Mouse (Mus musculus) heart, embryonic 16.5 days (tissue): ENCODE data around the gene Zfp235. TPM values are rescaled to one million over a fixed set of nuclear protein-coding genes. Genes with fewer than 3 reads are reported as not detected.
A peak's percentile ranks its signal among the peaks of the same experiment; 100 is the strongest.

ENCODE experiments used
- ATAC-seq: fragments of 200-750 bp; cut with Nextera tagmentation; replicated peaks from 2 replicates; pipeline ENCODE4 v1.8.0; 2017; ENCODE audit warnings: moderate number of reproducible peaks; ENCODE audit not compliant: insufficient read depth, low FRiP score; ENCODE audit errors: extremely low read depth
- H3K27ac ChIP-seq: fragments of 300-500 bp; sonication (generic); 2 replicates; pipeline ENCODE4 v1.5.1; 2014; ENCODE audit warnings: mild to moderate bottlenecking, low read length, control low read depth, moderate library complexity
- H3K27me3 ChIP-seq: fragments of 300-500 bp; sonication (generic); 2 replicates; pipeline ENCODE4 v1.6.1; 2014; ENCODE audit warnings: low read length, mixed read lengths; ENCODE audit not compliant: control insufficient read depth, insufficient read depth
- H3K36me3 ChIP-seq: fragments of 300-500 bp; sonication (generic); 2 replicates; pipeline ENCODE4 v1.6.1; 2014; ENCODE audit not compliant: control insufficient read depth, insufficient read depth
- H3K4me1 ChIP-seq: fragments of 300-500 bp; sonication (generic); 2 replicates; pipeline ENCODE4 v1.6.1; 2014; ENCODE audit warnings: low read length, mixed read lengths; ENCODE audit not compliant: control insufficient read depth, insufficient read depth
- H3K4me2 ChIP-seq: fragments of 300-500 bp; sonication (generic); 2 replicates; pipeline ENCODE4 v1.6.1; 2014; ENCODE audit warnings: low read depth, mild to moderate bottlenecking, control low read depth, low read length
- H3K4me3 ChIP-seq: fragments of 300-500 bp; sonication (generic); 2 replicates; pipeline ENCODE4 v1.5.1; 2014; ENCODE audit warnings: mild to moderate bottlenecking, control low read depth, low read length
- H3K9ac ChIP-seq: fragments of 300-500 bp; sonication (generic); 2 replicates; pipeline ENCODE4 v1.6.1; 2014; ENCODE audit warnings: low read length, control low read depth
- H3K9me3 ChIP-seq: fragments of 300-500 bp; sonication (generic); replicated peaks from 2 replicates; pipeline ENCODE4 v1.6.1; 2016; ENCODE audit warnings: low read length; ENCODE audit not compliant: control insufficient read depth
- WGBS: fragments of 180-500 bp; shearing (Covaris S2); extraction: QIAGEN DNeasy Blood & Tissue Kit; methylation state at CpG from one replicate; pipeline ENCODE4 v1.1.7; 2014; 5-methylcytosine and 5-hydroxymethylcytosine counted together
- polyA plus RNA-seq: library from polyadenylated mRNA; unstranded; fragments of >200 nt; fragmentation: Nextera tagmentation; extraction: Ambion mirVana; gene quantifications from 2 replicates; pipeline ENCODE4 v1.2.1, GENCODE M21; 2015

Gene Zfp235
- polyA plus RNA-seq, result 8.7 and 9.4 TPM in 2 replicates

DNA sequence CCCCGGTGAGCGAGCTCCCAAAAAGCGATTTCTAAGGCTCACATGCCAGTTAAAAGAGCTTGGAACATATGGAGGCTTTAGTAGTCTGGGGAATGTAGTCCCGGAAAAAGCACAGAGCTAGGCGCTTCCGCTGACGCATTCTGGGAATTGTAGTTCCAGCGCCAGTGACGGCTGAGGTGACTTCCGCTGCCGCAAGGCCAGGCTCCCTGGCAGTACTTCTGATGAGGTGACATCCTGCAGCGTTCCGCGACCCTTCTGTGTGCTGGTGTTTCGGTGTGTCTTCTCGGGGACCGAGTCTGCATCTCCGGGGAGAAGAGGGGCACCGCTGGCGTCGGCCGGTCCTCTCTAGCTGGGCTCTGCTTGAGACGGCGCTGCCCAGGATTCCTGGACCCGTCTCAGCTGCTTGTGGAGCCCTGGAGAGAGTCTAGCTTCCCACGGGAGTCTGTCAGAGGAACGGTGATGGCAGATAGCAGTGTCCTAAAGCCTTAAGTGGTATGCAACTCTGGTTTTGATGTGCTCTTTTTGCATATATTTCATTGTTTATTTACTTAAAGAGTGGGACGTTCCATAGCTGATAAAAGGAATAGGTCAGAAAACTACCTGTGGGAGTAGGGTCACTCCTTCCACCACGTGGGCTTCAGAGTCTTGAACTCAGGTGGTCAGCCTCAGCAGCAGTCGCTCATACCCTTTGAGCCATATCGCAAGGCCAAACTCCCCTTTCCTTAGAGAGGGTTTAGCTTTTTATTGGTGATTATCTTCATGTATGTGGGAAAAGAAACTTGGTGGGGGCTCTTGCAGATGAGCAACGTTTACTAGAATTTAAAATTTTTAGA is at the start of gene Zfp235:
TSS of gene Zfp235 (plus strand) at position 174 of the 833 bp plus-strand sequence.
- WGBS, result 3% methylated on average over 32 of the region's 32 CpGs
- peak within 1 kb of the TSS; percentile 36; the same call in 1 of the 2 replicates for H3K27ac ChIP-seq

DNA sequence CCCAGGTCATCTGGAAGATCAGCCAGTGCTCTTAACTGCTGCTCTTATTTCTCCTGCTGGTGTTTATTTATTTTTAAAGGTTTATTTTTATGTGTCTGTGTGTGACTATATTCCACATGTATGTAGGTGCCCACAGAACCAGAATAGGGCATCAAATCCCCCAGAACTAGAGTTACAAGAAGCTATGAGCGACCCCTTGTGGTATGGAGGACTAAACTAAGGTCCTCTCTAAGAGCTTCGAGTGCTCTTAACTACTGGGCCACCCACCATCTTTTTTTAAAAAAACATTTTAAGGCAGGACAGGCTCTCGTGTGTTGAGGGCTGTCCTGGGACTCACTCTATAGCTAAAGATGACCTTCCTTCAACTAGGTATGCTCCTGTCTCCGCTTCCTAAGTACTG is 47.1 kb upstream of the Zfp235 start:
- 92% methylated on average over 4 of the region's 4 CpGs for WGBS
- Histone ChIP-seq H3K36me3 (peaks cover 8% of the 10 kb centered on the region), H3K4me3 (no peak overlapping the region), H3K27me3 (no peaks in the 10 kb centered on the region), H3K4me2 (no peak overlapping the region), H3K27ac (no peak overlapping the region), H3K4me1 (peaks cover 10% of the 10 kb centered on the region), H3K9me3 (no peaks in the 10 kb centered on the region), H3K9ac (no peak overlapping the region)
- ATAC-seq, result no peak

More for the DNA sequence above, at the start of gene Zfp235:
- ATAC-seq, result peak; percentile 98
- H3K36me3 ChIP-seq, result peaks cover 26% of the 10 kb centered on the region
- peak within 1 kb of the TSS; percentile 84 for H3K9ac ChIP-seq
- peaks cover 9% of the 10 kb centered on the region for H3K4me1 ChIP-seq
- peak within 1 kb of the TSS; percentile 95 for H3K4me2 ChIP-seq
- H3K27me3 ChIP-seq, result no peaks in the 10 kb centered on the region
- no peaks in the 10 kb centered on the region for H3K9me3 ChIP-seq
- H3K4me3 ChIP-seq, result peak within 1 kb of the TSS; percentile 87

DNA sequence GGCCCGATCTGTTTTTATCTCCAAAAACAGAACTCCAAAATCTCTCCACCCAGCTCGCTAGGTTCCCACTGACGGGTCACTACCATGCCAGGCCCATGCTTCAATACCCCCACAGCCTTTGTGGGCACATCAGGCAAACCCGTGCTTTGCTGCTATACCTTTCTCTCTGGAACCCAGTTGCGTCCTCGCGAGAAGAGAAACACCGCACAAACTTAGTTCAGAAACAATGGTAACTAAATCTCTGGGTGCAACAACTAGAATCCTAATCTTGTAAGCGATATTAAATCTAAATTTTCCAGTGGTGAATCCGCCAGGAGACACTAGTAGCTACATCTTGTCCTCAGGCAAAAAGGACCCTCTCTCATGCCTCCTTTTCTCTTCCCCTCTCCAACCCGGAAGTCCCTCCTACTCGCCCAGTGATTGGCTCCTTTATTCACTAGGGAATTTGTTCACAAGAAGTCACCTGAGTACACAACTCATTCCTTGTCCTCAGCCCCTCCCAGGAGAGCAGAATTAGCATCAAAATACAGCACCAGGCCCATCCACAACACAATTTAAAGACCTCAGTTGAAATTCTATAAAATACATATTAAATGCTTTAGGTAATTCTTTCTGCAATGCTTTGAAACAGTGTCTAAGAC is 46.4 kb upstream of the Zfp235 start:
- Histone ChIP-seq H3K9ac (no peak overlapping the region), H3K9me3 (no peaks in the 10 kb centered on the region), H3K4me2 (no peak overlapping the region), H3K27me3 (no peaks in the 10 kb centered on the region), H3K27ac (no peak overlapping the region), H3K4me1 (peaks cover 8% of the 10 kb centered on the region), H3K4me3 (no peak overlapping the region), H3K36me3 (peaks cover 8% of the 10 kb centered on the region)
- 96% methylated on average over 12 of the region's 12 CpGs for WGBS
- ATAC-seq, result no peak

DNA sequence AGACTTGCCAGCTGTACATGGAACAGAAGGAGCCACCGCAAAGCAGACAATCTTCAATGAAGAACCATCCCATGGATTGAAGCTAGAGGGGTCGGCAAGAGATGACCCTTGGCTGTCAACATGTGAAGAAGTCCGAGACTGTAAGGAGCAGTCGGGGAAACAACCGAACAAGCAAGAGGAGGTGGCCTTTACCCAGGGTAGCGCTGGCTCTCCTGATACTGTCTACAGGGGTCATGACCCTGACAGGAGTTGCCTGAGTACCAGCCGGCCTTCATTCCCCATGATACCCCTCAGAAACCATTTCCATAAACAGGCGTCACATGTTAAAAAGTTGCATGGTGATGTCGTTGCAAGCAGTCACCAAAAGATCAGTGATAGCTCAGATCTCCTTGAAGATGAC is 29.6 kb upstream of the Zfp235 start:
- Histone ChIP-seq H3K36me3 (peaks cover 97% of the 10 kb centered on the region), H3K27ac (no peak overlapping the region), H3K4me2 (no peak overlapping the region), H3K9ac (no peak overlapping the region), H3K4me3 (no peak overlapping the region), H3K9me3 (peaks cover 84% of the 10 kb centered on the region), H3K4me1 (no peaks in the 10 kb centered on the region), H3K27me3 (no peaks in the 10 kb centered on the region)
- no peak for ATAC-seq
- 93% methylated on average over 9 of the region's 9 CpGs for WGBS

DNA sequence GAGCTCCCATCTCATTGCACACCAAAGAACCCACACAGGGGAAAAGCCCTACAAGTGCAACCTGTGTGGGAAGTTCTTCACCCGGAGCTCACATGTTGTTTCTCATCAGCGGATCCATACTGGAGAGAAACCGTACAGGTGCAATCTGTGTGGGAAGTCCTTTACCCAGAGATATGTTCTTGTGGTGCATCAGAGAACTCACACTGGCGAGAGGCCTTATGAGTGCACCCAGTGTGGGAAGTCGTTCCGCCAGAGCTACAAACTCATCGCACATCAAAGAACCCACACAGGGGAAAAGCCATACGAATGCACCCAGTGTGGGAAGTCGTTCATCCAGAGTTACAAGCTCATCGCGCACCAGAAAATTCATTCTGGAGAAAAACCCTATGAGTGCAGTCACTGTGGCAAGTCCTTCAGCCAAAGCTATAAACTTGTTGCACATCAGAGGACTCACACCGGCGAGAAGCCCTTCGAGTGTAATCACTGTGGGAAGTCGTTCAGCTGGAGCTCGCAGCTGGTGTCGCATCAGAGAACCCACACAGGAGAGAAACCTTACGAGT is 28.7 kb upstream of the Zfp235 start:
- H3K9ac ChIP-seq, result no peak overlapping the region
- peaks cover 83% of the 10 kb centered on the region for H3K9me3 ChIP-seq
- no peak for ATAC-seq
- 94% methylated on average over 18 of the region's 18 CpGs for WGBS
- H3K36me3 ChIP-seq, result peaks cover 89% of the 10 kb centered on the region
- H3K4me1 ChIP-seq, result no peaks in the 10 kb centered on the region
- H3K27me3 ChIP-seq, result no peaks in the 10 kb centered on the region
- H3K4me3 ChIP-seq, result no peak overlapping the region
- H3K4me2 ChIP-seq, result no peak overlapping the region
- H3K27ac ChIP-seq, result no peak overlapping the region

DNA sequence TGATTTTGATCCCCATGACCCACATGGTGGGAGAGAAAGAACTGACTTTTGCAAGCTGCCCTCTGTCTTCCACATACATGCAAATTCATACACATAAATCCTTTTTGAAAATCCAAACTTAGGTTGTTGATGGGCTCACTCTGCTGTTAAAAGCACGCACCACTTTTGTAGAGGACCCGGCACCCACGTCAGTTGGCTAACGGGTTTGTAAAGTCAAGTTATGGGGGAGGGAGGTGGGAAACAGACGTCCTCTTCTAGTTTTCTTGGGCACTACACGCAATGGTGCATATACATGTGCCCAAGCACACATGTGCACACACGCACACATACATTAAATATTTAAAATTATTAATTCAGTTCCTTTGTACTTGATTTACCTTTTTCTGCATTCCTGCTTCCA is 23.1 kb upstream of the Zfp235 start:
- H3K9me3 ChIP-seq, result peaks cover 35% of the 10 kb centered on the region
- 91% methylated on average over 7 of the region's 7 CpGs for WGBS
- peaks cover 6% of the 10 kb centered on the region for H3K4me1 ChIP-seq
- ATAC-seq, result no peak
- H3K27ac ChIP-seq, result no peak overlapping the region
- H3K36me3 ChIP-seq, result peaks cover 33% of the 10 kb centered on the region
- H3K27me3 ChIP-seq, result no peaks in the 10 kb centered on the region
- no peak overlapping the region for H3K4me2 ChIP-seq
- no peak overlapping the region for H3K9ac ChIP-seq
- H3K4me3 ChIP-seq, result no peak overlapping the region

DNA sequence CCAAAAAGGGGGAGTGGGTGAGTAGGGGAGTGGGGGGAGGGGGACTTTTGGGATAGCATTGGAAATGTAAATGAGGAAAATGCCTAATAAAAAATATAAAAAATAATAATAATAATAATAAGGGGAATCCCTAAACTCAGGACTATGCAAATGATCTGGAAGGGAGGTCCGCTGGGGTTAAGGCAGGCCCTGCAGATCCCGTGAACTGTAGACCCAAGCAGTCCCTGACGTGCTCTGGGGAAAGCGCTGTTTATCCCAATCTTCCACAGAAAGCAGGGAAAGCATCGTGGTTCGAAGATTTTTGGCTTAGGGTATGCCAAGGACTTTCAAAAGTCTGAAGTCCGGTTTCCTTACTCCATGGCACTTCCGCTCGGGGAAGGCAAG is 22.2 kb upstream of the Zfp235 start:
- peak; percentile 13; the same call in 1 of the 2 replicates for ATAC-seq
- peak overlapping the region; percentile 86 for H3K9ac ChIP-seq
- peak overlapping the region; percentile 95 for H3K4me2 ChIP-seq
- H3K4me1 ChIP-seq, result peaks cover 6% of the 10 kb centered on the region
- peaks cover 23% of the 10 kb centered on the region for H3K36me3 ChIP-seq
- WGBS, result 7% methylated on average over 9 of the region's 9 CpGs
- no peaks in the 10 kb centered on the region for H3K27me3 ChIP-seq
- H3K9me3 ChIP-seq, result peaks cover 26% of the 10 kb centered on the region
- peak overlapping the region; percentile 70 for H3K27ac ChIP-seq
- H3K4me3 ChIP-seq, result peak overlapping the region; percentile 73

DNA sequence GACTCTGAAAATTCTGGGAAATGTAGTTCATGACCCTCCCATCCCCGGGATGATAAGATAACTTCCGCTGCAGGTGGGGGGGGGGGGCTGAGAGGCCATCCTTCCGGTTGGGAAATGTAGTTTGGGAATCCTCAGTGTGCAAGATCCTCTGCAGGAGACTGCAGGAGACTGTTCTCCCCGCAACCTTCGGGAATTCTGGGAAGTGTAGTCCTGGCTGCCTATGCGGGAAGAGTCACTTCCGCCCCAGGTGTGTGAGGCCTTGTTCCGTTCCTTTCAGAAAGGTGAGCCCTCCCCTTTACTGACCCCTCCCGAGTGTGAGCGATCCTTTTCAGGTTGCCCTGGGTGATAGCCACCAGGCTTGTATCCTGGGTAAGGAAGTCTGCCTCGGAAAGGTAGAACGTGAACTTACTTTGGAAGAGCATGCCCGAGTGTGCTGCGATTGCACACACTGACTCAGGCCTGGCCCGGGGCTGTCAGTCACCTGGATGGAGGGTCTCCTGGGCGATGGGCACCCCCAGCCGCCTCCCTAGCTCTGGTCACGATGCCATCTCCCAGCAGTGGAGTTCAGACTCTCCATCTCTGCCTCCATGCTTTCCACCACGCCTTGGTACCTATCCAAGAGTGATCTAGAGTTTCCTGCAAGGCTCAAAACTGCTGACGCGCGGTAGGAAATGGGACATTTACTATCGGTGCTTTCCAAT is 21.7 kb upstream of the Zfp235 start, which contains the start of gene Zfp112:
TSS of gene Zfp112 (plus strand) at position 159 of the 701 bp plus-strand sequence.
- Histone ChIP-seq H3K27ac (peak within 1 kb of the TSS; percentile 81), H3K4me1 (peaks cover 6% of the 10 kb centered on the region), H3K36me3 (peaks cover 18% of the 10 kb centered on the region), H3K9ac (peak within 1 kb of the TSS; percentile 86), H3K9me3 (peaks cover 20% of the 10 kb centered on the region), H3K4me2 (peak within 1 kb of the TSS; percentile 95), H3K4me3 (peak within 1 kb of the TSS; percentile 73), H3K27me3 (no peaks in the 10 kb centered on the region)
- 1% methylated on average over 23 of the region's 23 CpGs for WGBS
- ATAC-seq, result peak; percentile 95
